Mouse (Mus musculus) stomach, postnatal 0 days (tissue): ENCODE data around the gene Cytip.

ENCODE experiments used
- CTCF ChIP-seq: IDR thresholded peaks from 2 replicates; pipeline ENCODE4 v1.5.1; 2016; ENCODE audit warnings: antibody characterized with exemption, low read depth, mild to moderate bottlenecking, moderate library complexity
- EP300 ChIP-seq: optimal IDR thresholded peaks from 2 replicates; pipeline ENCODE3; 2016; ENCODE audit warnings: antibody characterized with exemption

DNA sequence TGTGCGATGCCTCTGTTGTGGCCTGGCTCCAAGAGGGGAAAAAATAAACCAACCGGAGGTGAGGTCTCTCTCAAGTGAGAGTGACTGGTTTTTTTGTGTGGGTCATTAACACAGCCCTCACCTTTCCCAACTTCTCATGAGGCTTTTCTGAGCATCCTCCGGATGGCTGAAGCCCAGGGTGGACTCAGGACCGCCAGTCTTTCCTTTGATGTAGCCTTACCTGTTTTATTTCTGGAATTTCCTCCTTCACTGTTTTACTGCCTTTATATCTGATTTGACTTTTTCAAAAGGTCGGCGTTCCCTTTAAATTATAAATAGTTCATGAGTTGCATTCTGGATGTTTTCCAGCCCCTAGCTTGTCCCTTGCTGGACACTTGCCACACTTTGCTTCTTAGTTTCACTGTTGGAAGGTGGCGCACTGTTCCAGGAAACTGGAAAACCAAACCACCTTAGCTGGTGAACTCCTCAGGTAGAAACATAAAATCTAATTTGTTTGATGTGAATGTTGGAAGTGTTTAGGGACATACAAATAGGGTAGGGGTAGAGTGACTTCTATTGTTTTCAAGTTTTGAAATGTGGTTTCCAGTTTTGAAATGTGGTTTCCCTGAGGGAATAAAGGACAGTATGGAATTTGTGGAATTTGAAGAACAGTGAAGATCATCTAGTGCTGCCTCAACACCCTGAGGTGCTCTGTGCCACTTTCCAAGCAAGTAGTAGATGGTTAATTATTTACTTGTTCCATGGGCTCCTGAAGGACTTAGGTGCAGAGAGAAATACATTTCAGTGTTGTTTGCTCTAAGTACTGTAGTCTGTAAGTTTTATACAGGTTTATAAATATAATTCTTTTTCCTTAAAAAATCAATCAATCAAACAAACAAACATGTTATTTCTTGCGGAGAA lies 19.7 kb downstream of the Cytip start:
- no peak; the same call in 1 of the 2 replicates for TF ChIP-seq CTCF
- TF ChIP-seq EP300 = no peak
